Mouse (Mus musculus): ENCODE measurements at regions not wholly inside any gene's neighbourhood (a gene's known extent, or its start where the extent isn't known, plus 50 kb on each side); places are given as distances from the start of the nearest gene placed in this dataset.

DNA sequence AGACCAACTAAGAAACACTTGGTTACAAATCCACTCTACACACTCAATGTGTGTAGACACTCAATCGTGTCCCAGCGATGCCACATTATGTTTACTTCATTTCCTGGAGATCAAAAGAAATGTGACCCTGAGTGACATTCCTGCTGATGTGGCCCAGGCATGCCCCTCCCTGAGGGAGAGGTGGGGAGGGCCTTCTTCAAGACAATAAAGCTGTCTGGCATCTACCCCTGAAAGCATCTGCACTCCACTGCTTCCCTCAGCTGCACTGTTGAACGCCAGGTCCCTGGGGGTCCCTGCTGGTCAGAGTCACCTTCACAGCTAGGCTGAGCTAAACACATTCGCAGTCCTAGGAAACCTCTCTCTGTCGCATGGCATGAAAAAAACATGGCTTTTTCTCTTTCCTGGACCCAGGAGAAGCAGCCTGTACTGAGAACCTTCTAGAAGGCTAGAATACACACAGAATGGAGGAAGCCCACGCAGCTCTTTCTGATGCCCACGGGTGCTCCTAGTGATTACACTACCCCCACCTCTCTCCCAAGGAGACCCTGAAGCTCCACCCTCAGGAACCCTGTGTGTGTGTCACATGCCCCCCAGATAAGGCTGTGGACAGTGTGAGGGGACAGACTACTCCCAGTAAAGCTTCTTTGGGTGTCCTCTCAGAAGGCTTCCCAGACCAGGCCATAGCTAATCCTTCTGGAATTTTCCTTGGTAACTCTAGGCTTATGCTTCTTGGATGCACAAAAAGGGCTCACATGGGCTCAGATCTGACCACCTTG is 61.8 kb upstream of the Cpeb4 start:
- TF ChIP-seq FLI1 (IDR thresholded peaks at IDR 0.05; ENCODE audit: low read length) (no peak), GATA1 (IDR thresholded peaks at IDR 0.05; ENCODE audit: borderline replicate concordance, low read length) (no peak)
